Mouse (Mus musculus) ES-Bruce4 (cell line): ENCODE data around the gene Zmynd19. TPM values are rescaled to one million over a fixed set of nuclear protein-coding genes. Genes with fewer than 3 reads are reported as not detected.
A peak's percentile ranks its signal among the peaks of the same experiment; 100 is the strongest.

Source experiments
- H3K27ac ChIP-seq: 2 replicates; pipeline ENCODE4 v1.5.1; 2012; ENCODE audit warnings: low read length, inconsistent platforms; ENCODE audit not compliant: insufficient read depth
- H3K27me3 ChIP-seq: 2 replicates; pipeline ENCODE4 v1.6.1; 2012; ENCODE audit warnings: mild to moderate bottlenecking, low read length, inconsistent platforms; ENCODE audit not compliant: control insufficient read depth, poor library complexity, insufficient read depth, severe bottlenecking
- H3K36me3 ChIP-seq: 2 replicates; pipeline ENCODE4 v1.6.1; 2012; ENCODE audit warnings: inconsistent platforms, mild to moderate bottlenecking, low read length, moderate library complexity; ENCODE audit not compliant: control insufficient read depth, poor library complexity, insufficient read depth, severe bottlenecking
- H3K4me1 ChIP-seq: one replicate; pipeline ENCODE4 v1.8.1; 2011; ENCODE audit warnings: low read length; ENCODE audit not compliant: control insufficient read depth, insufficient read depth
- H3K4me3 ChIP-seq: 2 replicates; pipeline ENCODE4 v1.5.1; 2011; ENCODE audit warnings: low read depth, mild to moderate bottlenecking, low read length
- H3K9ac ChIP-seq: 2 replicates; pipeline ENCODE4 v1.6.1; 2012; ENCODE audit warnings: low read depth, mild to moderate bottlenecking, inconsistent platforms; ENCODE audit not compliant: poor library complexity, severe bottlenecking
- H3K9me3 ChIP-seq: replicated peaks from 2 replicates; pipeline ENCODE4 v1.6.1; 2012; ENCODE audit warnings: mild to moderate bottlenecking, low read length, inconsistent platforms; ENCODE audit not compliant: control insufficient read depth, poor library complexity, insufficient read depth, severe bottlenecking
- CTCF ChIP-seq: IDR thresholded peaks from one replicate; pipeline ENCODE4 v1.8.1; 2011; ENCODE audit warnings: low read depth, low read length
- EP300 ChIP-seq: IDR thresholded peaks from 2 replicates; pipeline ENCODE4 v1.6.1; 2011; ENCODE audit warnings: low read depth, low read length; ENCODE audit not compliant: insufficient read depth
- POLR2A ChIP-seq: IDR thresholded peaks from one replicate; pipeline ENCODE4 v1.8.1; 2011; ENCODE audit warnings: low read length; ENCODE audit not compliant: insufficient read depth
- polyA plus RNA-seq: library from polyadenylated mRNA; stranded (reverse); fragments of >200 nt; gene quantifications from 2 replicates; pipeline ENCODE4 v1.2.4, GENCODE M21; 2011; ENCODE audit warnings: low read depth; ENCODE audit not compliant: missing spikeins, insufficient read depth, insufficient read length

Zmynd19 gene
- polyA plus RNA-seq, 1 experiment = 64.7 TPM

DNA sequence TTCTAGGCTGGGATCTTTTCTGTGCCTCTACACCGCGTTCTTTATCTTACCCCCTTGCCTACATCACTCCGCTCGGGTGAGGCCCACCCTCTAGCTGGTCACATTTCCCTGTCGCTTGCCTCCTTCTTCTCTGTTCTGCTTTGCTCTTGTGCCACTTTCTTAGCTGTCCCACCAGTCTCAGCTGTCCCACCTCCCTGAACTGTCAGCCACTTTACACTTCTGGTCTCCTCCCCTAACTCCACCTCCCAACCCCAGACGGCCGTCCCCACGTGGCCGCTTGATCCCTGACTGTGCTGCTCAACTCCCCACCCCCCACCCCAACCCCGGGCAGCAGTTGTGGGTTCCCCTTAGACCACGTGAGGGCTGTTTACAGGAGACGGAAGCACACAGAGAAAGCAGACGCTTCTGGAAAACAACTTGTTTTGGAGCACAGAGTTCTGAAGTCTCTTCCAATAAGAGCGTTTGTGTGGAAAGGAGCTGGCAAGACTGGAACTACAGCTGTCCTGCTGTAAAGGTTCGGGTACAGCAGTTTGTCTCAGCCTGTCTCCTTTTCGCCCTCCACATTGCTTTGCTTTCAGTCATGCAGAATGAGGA, 26.2 kb downstream of the Zmynd19 start, which contains the start of gene Pnpla7:
Gene Pnpla7 (plus strand): TSS at position 330 of the 594 bp plus-strand sequence.
- no peaks in the 10 kb centered on the region for H3K4me1 ChIP-seq
- TF ChIP-seq EP300 (0 out of 2 replicates have a peak, but pooled peaks have one; percentile 16), POLR2A (no peak)
- peaks cover 7% of the 10 kb centered on the region for H3K36me3 ChIP-seq
- peak within 1 kb of the TSS; percentile 84 for H3K4me3 ChIP-seq
- no peak within 1 kb of the TSS for H3K27ac ChIP-seq
- no peaks in the 10 kb centered on the region for H3K27me3 ChIP-seq
- H3K9ac ChIP-seq = peak within 1 kb of the TSS; percentile 59
- H3K9me3 ChIP-seq = no peaks in the 10 kb centered on the region

GRCm38 (mm10) chr2:24976960-24977359, 27.4 kb downstream of the Zmynd19 start:
- peaks cover 4% of the 10 kb centered on the region for H3K36me3 ChIP-seq
- no peaks in the 10 kb centered on the region for H3K27me3 ChIP-seq
- no peaks in the 10 kb centered on the region for H3K9me3 ChIP-seq
- no peaks in the 10 kb centered on the region for H3K4me1 ChIP-seq
- no peak overlapping the region for H3K9ac ChIP-seq
- no peak overlapping the region for H3K27ac ChIP-seq
- H3K4me3 ChIP-seq = no peak overlapping the region
- no peak for TF ChIP-seq POLR2A
- no peak for TF ChIP-seq CTCF
- no peak for TF ChIP-seq EP300

DNA sequence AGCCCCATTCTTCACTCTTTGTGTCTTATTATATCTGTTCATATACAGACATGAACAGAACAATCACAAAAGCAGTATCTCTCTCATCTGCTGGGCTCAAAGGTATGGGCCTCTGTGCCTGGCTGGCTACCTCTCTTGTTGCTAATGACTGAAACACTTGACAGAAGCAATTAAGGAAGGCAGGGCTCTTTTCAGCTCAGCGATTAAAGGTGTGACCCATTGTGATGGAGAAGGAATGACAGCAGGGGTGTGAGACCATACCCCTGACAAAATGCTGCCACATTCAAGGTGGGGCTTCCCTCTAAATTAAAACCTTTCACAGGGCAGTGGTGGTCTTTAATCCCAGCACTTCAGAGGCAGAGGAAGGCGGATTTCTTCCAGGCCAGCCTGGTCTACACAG, 38.2 kb downstream of the Zmynd19 start:
- Histone ChIP-seq H3K4me1 (no peaks in the 10 kb centered on the region), H3K9ac (no peak overlapping the region), H3K9me3 (no peaks in the 10 kb centered on the region), H3K4me3 (no peak overlapping the region), H3K27me3 (no peaks in the 10 kb centered on the region), H3K36me3 (no peaks in the 10 kb centered on the region), H3K27ac (no peak overlapping the region)
- no peak for TF ChIP-seq CTCF
- no peak for TF ChIP-seq POLR2A
- no peak for TF ChIP-seq EP300

- Histone ChIP-seq H3K27ac (no peak overlapping the region), H3K9me3 (no peaks in the 10 kb centered on the region), H3K9ac (no peak overlapping the region), H3K27me3 (no peaks in the 10 kb centered on the region), H3K4me3 (no peak overlapping the region), H3K4me1 (no peaks in the 10 kb centered on the region), H3K36me3 (no peaks in the 10 kb centered on the region)
- no peak for TF ChIP-seq POLR2A
- TF ChIP-seq CTCF = no peak
- no peak for TF ChIP-seq EP300
Observed at GRCm38 (mm10) chr2:24995332-24995731, 45.7 kb downstream of the Zmynd19 start.

- TF ChIP-seq EP300 = no peak
- TF ChIP-seq CTCF = no peak
- no peak for TF ChIP-seq POLR2A
- Histone ChIP-seq H3K9me3 (no peaks in the 10 kb centered on the region), H3K27me3 (no peaks in the 10 kb centered on the region), H3K9ac (no peak overlapping the region), H3K4me3 (no peak overlapping the region), H3K4me1 (no peaks in the 10 kb centered on the region), H3K36me3 (no peaks in the 10 kb centered on the region), H3K27ac (no peak overlapping the region)
Observed at GRCm38 (mm10) chr2:24996471-24996870, 46.9 kb downstream of the Zmynd19 start.

DNA sequence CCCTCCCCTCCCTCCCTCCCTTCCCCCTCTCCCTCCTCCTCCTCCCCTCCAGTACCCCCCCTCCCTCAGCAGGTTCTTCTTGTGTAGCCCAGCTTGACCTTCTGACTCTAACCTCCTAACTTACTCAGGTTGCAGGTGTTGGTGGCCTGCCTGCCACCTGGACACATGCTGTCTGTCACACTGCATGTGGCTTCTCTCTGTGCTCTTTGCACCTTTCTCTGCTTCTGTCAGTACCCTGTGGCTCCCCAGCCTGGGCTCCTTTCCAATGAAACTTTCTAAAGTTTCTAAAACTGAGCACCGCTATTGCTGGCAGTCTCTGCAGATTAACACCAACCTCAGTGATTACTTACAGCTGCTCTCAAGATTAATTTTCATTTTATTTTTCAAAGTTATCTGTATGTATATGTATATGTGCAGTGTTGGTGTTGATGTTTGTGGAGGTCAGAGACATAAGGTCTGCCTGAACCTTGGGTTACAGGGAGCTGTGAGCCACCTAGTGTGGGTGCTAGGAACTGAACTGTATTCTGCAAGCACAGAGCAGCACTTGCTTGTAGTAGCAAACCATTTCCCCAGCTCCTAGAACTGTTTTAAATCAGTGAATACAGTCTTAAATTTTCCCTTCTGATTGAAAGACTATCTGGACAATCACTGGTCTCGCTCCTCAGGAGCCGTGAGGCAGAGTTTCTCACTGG, 51.1 kb downstream of the Zmynd19 start:
- H3K27ac ChIP-seq = no peak overlapping the region
- H3K36me3 ChIP-seq = no peaks in the 10 kb centered on the region
- H3K4me1 ChIP-seq = no peaks in the 10 kb centered on the region
- no peaks in the 10 kb centered on the region for H3K9me3 ChIP-seq
- TF ChIP-seq POLR2A (no peak), CTCF (peak; percentile 45), EP300 (no peak)
- H3K4me3 ChIP-seq = no peak overlapping the region
- H3K9ac ChIP-seq = no peak overlapping the region
- H3K27me3 ChIP-seq = no peaks in the 10 kb centered on the region
